11 mouse cellular contexts compared by ENCODE assay signal in the genomic region with DNA sequence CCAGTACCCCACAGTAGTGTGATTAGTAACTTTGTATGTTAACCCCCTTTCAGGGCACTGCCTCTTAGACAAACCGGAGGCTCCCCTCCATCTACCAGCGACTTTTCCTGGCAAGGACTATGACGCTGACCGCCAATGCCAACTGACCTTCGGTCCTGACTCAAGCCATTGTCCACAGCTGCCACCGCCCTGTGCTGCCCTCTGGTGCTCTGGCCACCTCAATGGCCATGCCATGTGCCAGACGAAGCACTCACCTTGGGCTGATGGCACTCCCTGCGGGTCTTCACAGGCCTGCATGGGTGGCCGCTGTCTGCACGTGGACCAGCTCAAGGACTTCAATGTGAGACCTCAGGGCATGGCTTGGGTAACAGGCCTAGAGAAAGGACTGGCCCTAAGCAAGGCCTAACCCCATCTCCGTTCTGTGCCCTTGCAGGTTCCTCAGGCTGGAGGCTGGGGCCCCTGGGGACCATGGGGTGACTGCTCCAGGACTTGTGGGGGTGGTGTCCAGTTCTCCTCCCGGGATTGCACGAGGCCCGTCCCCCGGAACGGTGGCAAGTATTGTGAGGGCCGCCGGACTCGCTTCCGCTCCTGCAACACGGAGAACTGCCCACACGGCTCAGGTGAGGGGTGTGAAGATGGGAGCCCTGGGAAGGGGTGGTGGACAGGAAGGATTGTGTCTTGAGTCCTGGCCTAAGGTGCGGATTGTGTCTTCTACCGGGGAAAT. TPM values are rescaled to one million over a fixed set of nuclear protein-coding genes. Genes with fewer than 3 reads are reported as not detected.
DNase-seq lines count a peak whose midpoint lies in the region; ATAC-seq and TF ChIP-seq lines count a peak whose summit lies in the region.
"Had no signal": no experiment of that assay in that cellular context is flagged by ENCODE, and none has a peak within 500 bp of the region (broad histone marks: within the 10 kb centered on the region; RNA-seq: fewer than 3 reads in every experiment).

No protein-coding gene starts in this region.

- no peaks in the 10 kb centered on the region for H3K9me3 ChIP-seq in kidney, embryonic 16.5 days (ENCODE audit: low read length)
- no peaks in the 10 kb centered on the region for H3K9me3 ChIP-seq in E14TG2a.4 (ENCODE audit: low read length)
- H3K9me3 ChIP-seq in MEL (replicated peaks; ENCODE audit: insufficient read depth, low read length), result no peaks in the 10 kb centered on the region
- H3K9me3 ChIP-seq: heart, embryonic 15.5 days; hindbrain, embryonic 13.5 days; liver, embryonic 13.5 days had no signal

- no peak overlapping the region for H3K9ac ChIP-seq in kidney, embryonic 16.5 days (replicated peaks; ENCODE audit: low read length)
- no peak overlapping the region for H3K9ac ChIP-seq in MEL (ENCODE audit: control insufficient read depth, low read depth, low read length, poor library complexity, severe bottlenecking)
- H3K9ac ChIP-seq: heart, embryonic 15.5 days; hindbrain, embryonic 13.5 days; liver, embryonic 13.5 days had no signal

- H3K79me2 ChIP-seq in MEL (ENCODE audit: control insufficient read depth, insufficient read depth, low read length, poor library complexity), result no peaks in the 10 kb centered on the region

- no peaks in the 10 kb centered on the region for H3K27me3 ChIP-seq in kidney, adult 2 months (replicated peaks; ENCODE audit: control insufficient read depth, insufficient read depth, low read length)
- no peaks in the 10 kb centered on the region for H3K27me3 ChIP-seq in kidney, embryonic 16.5 days (ENCODE audit: insufficient read depth, low read length)
- peaks cover 24% of the 10 kb centered on the region; the same call in 1 of the 2 replicates for H3K27me3 ChIP-seq in E14TG2a.4 (ENCODE audit: insufficient read depth, low read length)
- peaks cover 0 to 5% of the 10 kb centered on the region in 2 experiments; a peak in 3 of 4 replicates for H3K27me3 ChIP-seq in MEL (ENCODE audit: control insufficient read depth in 1 of 2, insufficient read depth in 2 of 2, low read length in 2 of 2)
- H3K27me3 ChIP-seq: heart, embryonic 15.5 days had no signal

- no peak overlapping the region for H3K27ac ChIP-seq in kidney, adult 2 months (ENCODE audit: insufficient read depth, low read depth, low read length)
- H3K27ac ChIP-seq in kidney, embryonic 16.5 days (ENCODE audit: low read length), result no peak overlapping the region
- H3K27ac ChIP-seq in MEL (ENCODE audit: control insufficient read depth, low read depth, low read length), result no peak overlapping the region
- H3K27ac ChIP-seq: heart, embryonic 15.5 days; hindbrain, embryonic 13.5 days; liver, embryonic 13.5 days had no signal

- no peaks in the 10 kb centered on the region for H3K4me1 ChIP-seq in kidney, adult 2 months (ENCODE audit: control insufficient read depth, insufficient read depth, low read length)
- peaks cover 18% of the 10 kb centered on the region for H3K4me1 ChIP-seq in kidney, embryonic 16.5 days (ENCODE audit: insufficient read depth, low read length)
- peaks cover 54% of the 10 kb centered on the region for H3K4me1 ChIP-seq in E14TG2a.4 (replicated peaks; ENCODE audit: low read depth, low read length)
- H3K4me1 ChIP-seq in MEL (ENCODE audit: control insufficient read depth in 1 of 2, insufficient read depth in 2 of 2, low read length in 2 of 2), result no peaks in the 10 kb centered on the region

- peak; percentile 77 for TF ChIP-seq CTCF in kidney, adult 2 months (conservative IDR thresholded peaks at IDR 0.05; ENCODE audit: insufficient read depth, insufficient read length, low read depth, low read length)
- TF ChIP-seq CTCF in E14TG2a.4 (conservative IDR thresholded peaks at IDR 0.05; ENCODE audit: low read length) (no peak), MEL (IDR thresholded peaks at IDR 0.05 in 2 of 3, conservative IDR thresholded peaks at IDR 0.05 in 1 of 3; ENCODE audit: control insufficient read depth in 1 of 3, insufficient read depth in 1 of 3, low read depth in 2 of 3, low read length in 3 of 3, poor library complexity in 1 of 3, severe bottlenecking in 1 of 3) (no peak)

- no peak for TF ChIP-seq POLR2A in kidney, adult 2 months (IDR thresholded peaks at IDR 0.05; ENCODE audit: low read depth, low read length)
- no peak for TF ChIP-seq POLR2A in MEL (IDR thresholded peaks at IDR 0.05; ENCODE audit: control insufficient read depth in 1 of 2, insufficient read depth in 1 of 2, low read depth in 1 of 2, low read length in 2 of 2, poor library complexity in 1 of 2)

- H3K4me3 ChIP-seq in kidney, adult 2 months (ENCODE audit: insufficient read depth, low read depth, low read length), result no peak overlapping the region
- no peak overlapping the region for H3K4me3 ChIP-seq in kidney, embryonic 16.5 days (ENCODE audit: low read length)
- H3K4me3 ChIP-seq in E14TG2a.4 (replicated peaks; ENCODE audit: low read length) (peak overlapping the region; percentile 48), MEL (ENCODE audit: control insufficient read depth in 1 of 2, insufficient read depth in 1 of 2, low read depth in 2 of 2, low read length in 2 of 2) (no peak overlapping the region)
- H3K4me3 ChIP-seq: heart, embryonic 15.5 days; hindbrain, embryonic 13.5 days; liver, embryonic 13.5 days had no signal

- H3K36me3 ChIP-seq in kidney, adult 2 months (ENCODE audit: control insufficient read depth, insufficient read depth, low read length), result no peaks in the 10 kb centered on the region
- H3K36me3 ChIP-seq in kidney, embryonic 16.5 days (ENCODE audit: insufficient read depth, low read length), result peaks cover 12% of the 10 kb centered on the region
- H3K36me3 ChIP-seq in E14TG2a.4 (ENCODE audit: insufficient read depth, low read length), result no peaks in the 10 kb centered on the region
- no peaks in the 10 kb centered on the region for H3K36me3 ChIP-seq in MEL (ENCODE audit: control insufficient read depth in 1 of 2, insufficient read depth in 2 of 2, low read length in 2 of 2)
- H3K36me3 ChIP-seq: heart, embryonic 15.5 days; liver, embryonic 13.5 days had no signal

- TF ChIP-seq EP300 in MEL (IDR thresholded peaks at IDR 0.05; ENCODE audit: low read depth in 1 of 2, low read length in 2 of 2), result no peak

- 73% methylated on average over 24 of the region's 24 CpGs for WGBS in kidney, adult 2 months
- 88% methylated on average over 24 of the region's 24 CpGs for WGBS in kidney, embryonic 16.5 days

- TF ChIP-seq RAD21 in MEL (IDR thresholded peaks at IDR 0.05; ENCODE audit: low read depth, low read length), result no peak

- ATAC-seq in kidney, embryonic 16.5 days (ENCODE audit: low FRiP score, low TSS enrichment), result no peak

- peak; percentile 84 for DNase-seq in kidney, adult 2 months
- no peak for DNase-seq in MEL (ENCODE audit: low read depth, low spot score)
- peak; percentile 58 for DNase-seq in kidney, postnatal 10 days
- DNase-seq in ovary, postnatal 14 days (ENCODE audit: low spot score), result no peak
- DNase-seq in cerebellum, postnatal 36 days, result no peak
- DNase-seq: gastrocnemius, postnatal 25 days had no signal

- no peak overlapping the region for H3K4me2 ChIP-seq in kidney, embryonic 16.5 days (replicated peaks; ENCODE audit: low read depth, low read length)
- H3K4me2 ChIP-seq: heart, embryonic 15.5 days; hindbrain, embryonic 13.5 days had no signal

TF ChIP-seq in MEL, 35 proteins besides CTCF, POLR2A, EP300 and RAD21:
- TF ChIP-seq ZC3H11A (IDR thresholded peaks at IDR 0.05; ENCODE audit: low read depth, low read length), result no peak
- peak; percentile 23; the same call in 1 of the 2 replicates for TF ChIP-seq SMC3 (IDR thresholded peaks at IDR 0.05; ENCODE audit: low read depth, low read length)

RNA-seq across cellular contexts. Expression of gene Ndufs2, which starts 5.1 kb away (rescaled TPM):
- polyA plus RNA-seq in kidney, adult 2 months (2012; rRNA removed), result 374 and 559 TPM in 2 replicates
- polyA plus RNA-seq in kidney, embryonic 16.5 days (2015; fragmentation: Nextera tagmentation; extraction: Ambion mirVana), result 311 and 368 TPM in 2 replicates
- total RNA-seq in MEL (2012; rRNA removed), result 164 and 169 TPM in 2 replicates
- polyA plus RNA-seq in MEL (2012; ENCODE audit: insufficient read depth in 1 of 2, insufficient read length in 2 of 2, low read depth in 1 of 2, low replicate concordance in 2 of 2, missing spikeins in 1 of 2), result 100 to 1,000 TPM; 292 to 415 TPM

RNA-seq across cellular contexts. Expression of gene Adamts4, which starts 6.0 kb away (rescaled TPM):
- polyA plus RNA-seq in kidney, adult 2 months (2012; rRNA removed), result 1.2 and 1.5 TPM in 2 replicates
- polyA plus RNA-seq in kidney, embryonic 16.5 days (2015; fragmentation: Nextera tagmentation; extraction: Ambion mirVana), result 13.4 and 15.2 TPM in 2 replicates
- not detected in 2 replicates for total RNA-seq in MEL (2012; rRNA removed)
- under 1 TPM in 1 of 2 experiments, not detected in 1; 0.03 TPM for polyA plus RNA-seq in MEL (2012; ENCODE audit: insufficient read depth in 1 of 2, insufficient read length in 2 of 2, low read depth in 1 of 2, low replicate concordance in 2 of 2, missing spikeins in 1 of 2)

RNA-seq across cellular contexts. Expression of gene B4galt3, which starts 13.9 kb away (rescaled TPM):
- 58.9 and 67.7 TPM in 2 replicates for polyA plus RNA-seq in kidney, adult 2 months (2012; rRNA removed)
- 92.2 and 99.1 TPM in 2 replicates for polyA plus RNA-seq in kidney, embryonic 16.5 days (2015; fragmentation: Nextera tagmentation; extraction: Ambion mirVana)
- total RNA-seq in MEL (2012; rRNA removed), result 16.5 and 16.8 TPM in 2 replicates
- 10 to 100 TPM in 1 of 2 experiments, not detected in 1; 33.1 TPM for polyA plus RNA-seq in MEL (2012; ENCODE audit: insufficient read depth in 1 of 2, insufficient read length in 2 of 2, low read depth in 1 of 2, low replicate concordance in 2 of 2, missing spikeins in 1 of 2)

RNA-seq across cellular contexts. Expression of gene Fcer1g, which starts 22.1 kb away (rescaled TPM):
- 35.8 and 46.8 TPM in 2 replicates for polyA plus RNA-seq in kidney, adult 2 months (2012; rRNA removed)
- 35.0 and 37.2 TPM in 2 replicates for polyA plus RNA-seq in kidney, embryonic 16.5 days (2015; fragmentation: Nextera tagmentation; extraction: Ambion mirVana)
- 0.36 and 0.62 TPM in 2 replicates for total RNA-seq in MEL (2012; rRNA removed)
- 1 to 10 TPM in 1 of 2 experiments, not detected in 1; 1.1 TPM for polyA plus RNA-seq in MEL (2012; ENCODE audit: insufficient read depth in 1 of 2, insufficient read length in 2 of 2, low read depth in 1 of 2, low replicate concordance in 2 of 2, missing spikeins in 1 of 2)

RNA-seq across cellular contexts. Expression of gene Ppox, which starts 24.7 kb away (rescaled TPM):
- polyA plus RNA-seq in kidney, adult 2 months (2012; rRNA removed), result 51.5 and 63.2 TPM in 2 replicates
- 69.2 and 77.2 TPM in 2 replicates for polyA plus RNA-seq in kidney, embryonic 16.5 days (2015; fragmentation: Nextera tagmentation; extraction: Ambion mirVana)
- 21.5 and 27.0 TPM in 2 replicates for total RNA-seq in MEL (2012; rRNA removed)
- 10 to 100 TPM in 1 of 2 experiments, not detected in 1; 63.6 TPM for polyA plus RNA-seq in MEL (2012; ENCODE audit: insufficient read depth in 1 of 2, insufficient read length in 2 of 2, low read depth in 1 of 2, low replicate concordance in 2 of 2, missing spikeins in 1 of 2)

Comparison
In these comparisons a context has a peak if more than half of its experiments do, and no peak if none do; other contexts are left out.
1. DNase-seq: peak in kidney, adult 2 months (single experiment) and kidney, postnatal 10 days (single experiment); none in MEL (single experiment), ovary, postnatal 14 days (single experiment) and cerebellum, postnatal 36 days (0 of 2).